In genomic region chr3:105935033-105935432, GRCm38 (mm10) we compare ENCODE assay signal across 12 mouse cellular contexts. TPM values are rescaled to one million over a fixed set of nuclear protein-coding genes. Genes with fewer than 3 reads are reported as not detected.
DNase-seq lines count a peak whose midpoint lies in the region; ATAC-seq and TF ChIP-seq lines count a peak whose summit lies in the region.
"Had no signal": no experiment of that assay in that cellular context is flagged by ENCODE, and none has a peak within 500 bp of the region (broad histone marks: within the 10 kb centered on the region; RNA-seq: fewer than 3 reads in every experiment).

No protein-coding gene starts in this region.

- WGBS in kidney, embryonic 15.5 days = 84% methylated on average over 5 of the region's 5 CpGs
- WGBS in stomach, postnatal 0 days = 66% methylated on average over 5 of the region's 5 CpGs

- TF ChIP-seq CTCF in brain, embryonic 14.5 days (IDR thresholded peaks at IDR 0.05; ENCODE audit: borderline replicate concordance, extremely low read depth, insufficient read depth, insufficient read length) = no peak
- TF ChIP-seq CTCF in stomach, postnatal 0 days (IDR thresholded peaks at IDR 0.05; ENCODE audit: low read depth) = no peak

- H3K36me3 ChIP-seq in kidney, embryonic 15.5 days = peaks cover 12% of the 10 kb centered on the region
- no peaks in the 10 kb centered on the region for H3K36me3 ChIP-seq in stomach, postnatal 0 days (ENCODE audit: control insufficient read depth, insufficient read depth, low read length)

- H3K4me3 ChIP-seq in kidney, embryonic 15.5 days (replicated peaks) = no peak overlapping the region
- H3K4me3 ChIP-seq in stomach, postnatal 0 days (ENCODE audit: low read depth, low read length) = no peak overlapping the region
- H3K4me3 ChIP-seq: neural tube, embryonic 13.5 days had no signal

- DNase-seq in kidney, adult 18-20 months = peak; percentile 49
- DNase-seq in adrenal gland, adult (ENCODE audit: inconsistent age in 2 of 2, low spot score in 1 of 2) = peak; percentile 38 to 70
- DNase-seq in brain, embryonic 14.5 days (ENCODE audit: low read depth) = peak; percentile 34
- DNase-seq in kidney, postnatal 36 days = peak; percentile 63 to 82
- DNase-seq in stomach, postnatal 0 days (ENCODE audit: low spot score) = no peak
- DNase-seq in spleen, adult 18-20 months = no peak
- DNase-seq in thymus, postnatal 10 days (ENCODE audit: low spot score in 2 of 2) = no peak

- H3K9me3 ChIP-seq in kidney, embryonic 15.5 days (replicated peaks) = no peaks in the 10 kb centered on the region
- no peaks in the 10 kb centered on the region for H3K9me3 ChIP-seq in stomach, postnatal 0 days (ENCODE audit: control insufficient read depth, low read length)
- H3K9me3 ChIP-seq: G1E; neural tube, embryonic 13.5 days had no signal

- no peak overlapping the region for H3K9ac ChIP-seq in kidney, embryonic 15.5 days
- H3K9ac ChIP-seq in stomach, postnatal 0 days (ENCODE audit: low read length) = no peak overlapping the region
- H3K9ac ChIP-seq: liver, embryonic 14.5 days; neural tube, embryonic 13.5 days had no signal

- H3K4me2 ChIP-seq in kidney, embryonic 15.5 days = no peak overlapping the region
- no peak overlapping the region for H3K4me2 ChIP-seq in stomach, postnatal 0 days (replicated peaks; ENCODE audit: low read depth)
- H3K4me2 ChIP-seq: neural tube, embryonic 13.5 days had no signal

- H3K27me3 ChIP-seq in kidney, embryonic 15.5 days = no peaks in the 10 kb centered on the region
- no peaks in the 10 kb centered on the region for H3K27me3 ChIP-seq in stomach, postnatal 0 days (ENCODE audit: control insufficient read depth, insufficient read depth, low read length)
- H3K27me3 ChIP-seq: neural tube, embryonic 13.5 days had no signal

- no peak for TF ChIP-seq EP300 in stomach, postnatal 0 days (optimal IDR thresholded peaks at IDR 0.05)

- no peak for TF ChIP-seq POLR2A in brain, embryonic 14.5 days (IDR thresholded peaks at IDR 0.05; ENCODE audit: borderline replicate concordance, extremely low read depth, insufficient read depth, insufficient read length, poor library complexity, severe bottlenecking)

- H3K4me1 ChIP-seq in kidney, embryonic 15.5 days = no peaks in the 10 kb centered on the region
- H3K4me1 ChIP-seq in stomach, postnatal 0 days (replicated peaks; ENCODE audit: control insufficient read depth, insufficient read depth) = no peaks in the 10 kb centered on the region
- H3K4me1 ChIP-seq: neural tube, embryonic 13.5 days had no signal

- no peak for ATAC-seq in kidney, embryonic 15.5 days (replicated peaks; ENCODE audit: low FRiP score)
- ATAC-seq in stomach, postnatal 0 days (ENCODE audit: low FRiP score, low TSS enrichment) = no peak
- ATAC-seq: intestine, postnatal 0 days had no signal

- no peak overlapping the region for H3K27ac ChIP-seq in kidney, embryonic 15.5 days
- no peak overlapping the region for H3K27ac ChIP-seq in stomach, postnatal 0 days (replicated peaks)
- H3K27ac ChIP-seq: liver, embryonic 14.5 days; neural tube, embryonic 13.5 days had no signal

RNA-seq across cellular contexts. Expression of gene I830077J02Rik, which starts 2.6 kb away (rescaled TPM):
- 0.24 and 0.53 TPM in 2 replicates for polyA plus RNA-seq in kidney, embryonic 15.5 days (2015; fragmentation: Nextera tagmentation; extraction: Ambion mirVana)
- polyA plus RNA-seq in brain, embryonic 14.5 days (2012; rRNA removed) = 0.34 and 0.68 TPM in 2 replicates
- polyA plus RNA-seq in stomach, postnatal 0 days (2015; fragmentation: Nextera tagmentation; extraction: Ambion mirVana) = 0.63 and 1.2 TPM in 2 replicates

RNA-seq across cellular contexts. Expression of gene Wdr77, which starts 24.1 kb away (rescaled TPM):
- polyA plus RNA-seq in kidney, embryonic 15.5 days (2015; fragmentation: Nextera tagmentation; extraction: Ambion mirVana) = 151 and 158 TPM in 2 replicates
- 61.6 and 79.6 TPM in 2 replicates for polyA plus RNA-seq in brain, embryonic 14.5 days (2012; rRNA removed)
- 52.7 and 54.4 TPM in 2 replicates for polyA plus RNA-seq in stomach, postnatal 0 days (2015; fragmentation: Nextera tagmentation; extraction: Ambion mirVana)

RNA-seq across cellular contexts. Expression of gene Atp5f1, which starts 24.9 kb away (rescaled TPM):
- 491 and 564 TPM in 2 replicates for polyA plus RNA-seq in kidney, embryonic 15.5 days (2015; fragmentation: Nextera tagmentation; extraction: Ambion mirVana)
- polyA plus RNA-seq in brain, embryonic 14.5 days (2012; rRNA removed) = 237 and 266 TPM in 2 replicates
- 406 and 414 TPM in 2 replicates for polyA plus RNA-seq in stomach, postnatal 0 days (2015; fragmentation: Nextera tagmentation; extraction: Ambion mirVana)

RNA-seq across cellular contexts. Expression of gene Ovgp1, which starts 38.5 kb away (rescaled TPM):
- 1.6 and 2.0 TPM in 2 replicates for polyA plus RNA-seq in kidney, embryonic 15.5 days (2015; fragmentation: Nextera tagmentation; extraction: Ambion mirVana)
- polyA plus RNA-seq in brain, embryonic 14.5 days (2012; rRNA removed) = 11.6 and 13.6 TPM in 2 replicates
- 0.54 and 0.56 TPM in 2 replicates for polyA plus RNA-seq in stomach, postnatal 0 days (2015; fragmentation: Nextera tagmentation; extraction: Ambion mirVana)

Comparison
In these comparisons a context has a peak if more than half of its experiments do, and no peak if none do; other contexts are left out.
1. DNase-seq: peak in kidney, adult 18-20 months (single experiment), adrenal gland, adult (2 of 2), brain, embryonic 14.5 days (single experiment) and kidney, postnatal 36 days (2 of 2); none in stomach, postnatal 0 days (single experiment), spleen, adult 18-20 months (0 of 2) and thymus, postnatal 10 days (0 of 2).